Mouse (Mus musculus): ENCODE results near the gene Epha3.

The Epha3 gene

DNA sequence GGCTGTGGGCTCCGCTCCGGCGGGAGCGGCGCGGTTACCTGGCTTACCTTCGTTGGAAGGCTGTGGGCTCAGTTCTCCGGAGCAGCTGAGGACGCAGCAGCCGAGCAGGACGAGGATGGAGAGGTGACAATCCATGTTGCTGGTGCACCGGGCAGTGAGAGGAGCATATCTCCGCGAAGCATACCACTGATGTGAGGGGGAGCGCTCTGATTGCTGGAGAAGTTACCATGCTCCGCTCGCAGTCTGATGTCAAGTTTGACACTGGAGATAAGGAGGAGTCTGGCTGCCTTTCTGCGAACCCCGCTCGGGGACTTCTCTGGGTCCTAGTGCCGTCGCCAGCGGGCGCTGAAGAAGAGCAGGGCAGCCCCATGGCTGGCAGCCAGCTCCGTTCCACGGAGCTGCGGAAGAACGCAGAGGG is at the start of gene Epha3:
Epha3 (minus strand) TSS at position 263 of the 418 bp plus-strand sequence.
- peak; percentile 84 to 89 for DNase-seq (ENCODE audit: low spot score in 2 of 2)

GRCm38 (mm10) chr16:63903425-63903824 is 39.5 kb upstream of the Epha3 start:
- no peak for DNase-seq (ENCODE audit: low spot score in 2 of 2)

DNA sequence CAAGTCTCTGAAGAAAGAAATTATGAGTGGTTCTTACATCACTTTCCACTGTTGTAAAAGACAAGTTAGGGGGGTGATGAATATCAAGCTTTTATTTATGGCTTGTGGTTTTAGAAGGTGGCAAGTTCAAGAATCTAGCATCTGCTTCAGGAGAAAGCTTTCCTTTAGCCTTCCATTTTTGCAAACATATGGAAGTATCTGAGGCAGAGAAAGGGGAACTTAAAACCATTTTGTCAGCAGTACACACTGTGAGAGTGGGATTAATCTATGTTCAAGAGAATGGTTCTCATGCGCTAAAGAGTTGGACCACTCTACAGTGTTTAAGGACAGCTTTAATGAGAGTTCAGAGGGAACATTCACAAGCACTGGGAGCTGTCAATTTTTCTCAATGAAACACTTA is 17.2 kb upstream of the Epha3 start:
- no peak for DNase-seq (ENCODE audit: low spot score in 2 of 2)

GRCm38 (mm10) chr16:63872313-63872712 is 8.3 kb upstream of the Epha3 start:
- peak in 1 of 2 experiments; percentile 26 for DNase-seq (ENCODE audit: low spot score in 2 of 2)

GRCm38 (mm10) chr16:63864463-63864976 is 545 bp upstream of the Epha3 start:
- peak in 1 of 2 experiments; percentile 5 for DNase-seq (ENCODE audit: low spot score in 2 of 2)

DNA sequence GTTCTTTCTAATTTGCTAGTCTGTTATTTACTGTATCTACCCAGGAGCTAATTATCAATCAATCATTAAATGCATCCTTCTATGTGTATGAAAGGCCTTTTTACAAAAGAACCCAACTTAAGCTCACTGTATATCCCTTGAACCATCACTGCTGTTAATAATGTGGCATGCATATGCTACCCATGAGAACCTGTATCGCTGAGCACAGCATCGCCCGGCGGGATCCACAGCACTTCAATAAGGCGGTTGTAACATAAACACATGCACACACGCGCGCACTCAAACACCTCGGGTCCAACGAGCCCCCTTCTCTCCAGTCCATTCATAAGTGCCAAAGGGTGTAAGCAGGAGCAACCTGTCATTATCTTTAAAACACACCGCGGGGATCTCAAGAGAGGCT is 794 bp downstream of the Epha3 start:
- DNase-seq (ENCODE audit: low spot score in 2 of 2): peak; percentile 24 to 31

DNA sequence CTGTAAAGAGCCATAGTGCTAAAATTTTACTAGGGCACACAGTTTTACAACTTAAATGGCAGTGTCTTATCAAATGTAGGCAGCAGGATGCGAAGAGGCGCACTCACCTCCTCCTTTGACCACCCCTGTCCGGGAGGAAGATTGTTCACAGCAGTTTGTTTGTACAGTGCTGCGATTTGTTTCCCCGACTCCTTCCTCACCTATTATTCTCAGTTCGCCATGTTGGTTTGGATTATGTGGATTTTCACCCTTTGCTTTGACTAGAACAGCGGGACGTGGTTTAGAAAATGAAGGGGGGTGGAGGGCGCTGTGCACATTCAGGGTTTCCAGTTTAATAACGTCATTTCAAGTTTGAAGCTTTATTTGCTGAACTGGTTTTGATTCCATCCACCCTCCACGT is 6.4 kb downstream of the Epha3 start:
- DNase-seq (ENCODE audit: low spot score in 2 of 2): no peak

- DNase-seq (ENCODE audit: low spot score in 2 of 2): peak; percentile 76 to 85
Measured at GRCm38 (mm10) chr16:63856658-63857552, 7.1 kb downstream of the Epha3 start.

DNA sequence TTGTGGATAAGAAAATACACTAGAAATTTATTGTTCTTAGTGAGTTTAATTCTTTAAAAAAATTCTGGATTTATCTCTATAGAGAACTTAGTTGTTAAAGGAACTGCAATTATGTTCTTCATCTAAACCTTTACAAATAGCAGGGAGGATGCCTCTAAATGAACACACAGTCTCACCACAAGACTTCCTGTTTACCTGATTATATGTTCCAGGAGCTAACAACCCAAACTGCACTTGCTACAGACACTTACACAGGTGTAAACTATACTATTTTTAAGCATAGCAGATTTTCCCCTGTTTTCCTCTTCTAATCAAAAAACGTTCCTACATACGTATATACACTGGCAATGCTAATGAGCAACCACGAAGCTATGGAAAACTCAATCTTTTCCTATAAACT is 13.7 kb downstream of the Epha3 start:
- DNase-seq (ENCODE audit: low spot score in 2 of 2): no peak

- no peak for DNase-seq (ENCODE audit: low spot score in 2 of 2)
Measured at GRCm38 (mm10) chr16:63842911-63843310, 21.1 kb downstream of the Epha3 start.

- no peak for DNase-seq (ENCODE audit: low spot score in 2 of 2)
Measured at GRCm38 (mm10) chr16:63837466-63837865, 26.5 kb downstream of the Epha3 start.

DNA sequence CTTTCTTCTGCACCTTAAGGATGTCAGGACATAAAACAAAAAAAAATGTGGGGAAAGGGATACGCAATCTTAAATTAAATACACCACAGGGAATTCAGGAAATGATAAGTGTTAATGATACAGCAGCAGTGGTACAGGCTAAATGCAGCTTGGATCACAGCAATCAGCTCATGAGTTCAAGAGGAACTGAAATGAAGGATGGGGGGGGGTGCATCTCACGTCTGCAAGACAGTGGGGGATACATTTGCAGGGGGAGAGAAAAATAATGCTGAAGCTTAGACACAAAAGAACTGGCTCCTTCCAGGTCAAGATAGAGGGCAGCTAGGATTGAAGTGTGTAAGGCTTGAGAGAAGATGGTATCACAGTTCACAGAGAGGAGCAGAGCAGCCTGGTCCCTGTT is 42.8 kb downstream of the Epha3 start:
- DNase-seq (ENCODE audit: low spot score in 2 of 2): no peak

DNA sequence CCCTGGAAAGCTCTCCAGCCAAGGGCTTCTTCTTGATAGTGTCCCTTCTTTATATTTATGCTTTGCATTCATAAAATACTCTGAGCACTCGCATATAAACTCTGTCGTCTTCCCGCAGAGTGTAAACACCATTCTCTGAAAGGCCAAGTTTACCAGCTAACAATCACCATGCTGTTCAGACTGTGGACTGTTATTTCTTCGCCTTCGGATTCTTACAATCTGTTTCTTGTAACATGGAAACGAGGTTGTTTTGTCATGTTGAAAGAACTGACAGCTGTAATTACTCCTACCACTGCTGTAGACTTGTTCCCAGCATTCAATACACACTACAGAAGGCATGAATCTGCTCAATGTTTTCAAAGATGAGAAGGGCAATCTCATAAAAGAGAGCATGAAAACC is 46.4 kb downstream of the Epha3 start:
- DNase-seq (ENCODE audit: low spot score in 2 of 2): no peak

DNA sequence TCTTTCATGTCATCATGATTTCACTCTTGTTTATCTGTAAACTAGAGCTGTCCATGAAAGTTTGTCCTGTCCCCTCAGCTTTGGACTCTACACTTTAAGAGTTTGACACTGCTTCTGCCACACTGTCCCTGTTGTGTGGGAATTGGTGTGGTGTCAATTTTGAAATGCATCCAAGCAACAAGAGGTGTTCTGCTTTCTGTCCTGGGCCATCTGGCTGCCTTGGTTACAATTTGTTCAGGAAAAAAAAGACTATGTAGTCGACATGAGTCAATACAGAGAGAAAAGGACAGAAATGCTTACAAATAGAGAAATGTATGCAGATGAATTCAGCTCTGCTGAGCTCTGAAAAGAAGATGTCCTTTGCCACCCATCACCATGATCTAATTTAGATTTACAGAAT is 47.3 kb downstream of the Epha3 start:
- no peak for DNase-seq (ENCODE audit: low spot score in 2 of 2)

DNA sequence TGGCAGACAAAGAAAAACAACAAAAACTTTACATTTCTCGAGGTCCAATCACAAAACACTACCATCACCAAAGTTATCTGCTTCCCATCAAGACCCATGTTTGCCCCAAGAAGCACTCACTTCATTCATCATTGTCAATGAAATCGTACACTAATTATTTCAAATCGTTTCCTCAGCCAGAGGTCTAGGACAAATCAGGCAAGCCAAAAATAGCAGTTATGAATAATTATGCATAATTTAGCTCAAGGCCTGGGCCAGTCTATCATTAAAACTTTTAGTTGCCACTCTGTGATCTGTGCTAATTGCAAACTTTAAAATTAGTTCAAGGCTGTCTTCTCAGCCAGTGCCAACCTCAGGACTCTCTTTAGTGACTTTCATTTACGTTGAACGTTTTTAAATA is 54.1 kb downstream of the Epha3 start:
- no peak for DNase-seq (ENCODE audit: low spot score in 2 of 2)

DNA sequence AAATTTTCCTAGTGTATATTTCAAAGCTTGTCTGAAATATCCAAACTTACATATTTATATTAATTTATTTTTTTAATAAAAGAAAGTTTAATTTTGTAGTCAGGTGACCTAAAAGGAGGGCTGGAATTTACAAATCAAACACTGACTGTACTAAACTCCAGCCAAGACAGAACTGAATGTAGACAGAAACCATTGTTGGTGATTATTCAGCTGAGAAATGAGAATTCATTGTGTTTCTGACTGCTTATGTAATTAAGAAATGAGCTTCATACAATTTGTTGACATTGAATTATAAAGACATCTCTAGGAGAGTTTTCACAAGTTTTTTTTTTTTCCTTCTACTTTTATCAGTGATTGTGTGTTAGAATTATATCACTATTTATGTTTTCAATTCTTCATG is 55.0 kb downstream of the Epha3 start:
- no peak for DNase-seq (ENCODE audit: low spot score in 2 of 2)

DNA sequence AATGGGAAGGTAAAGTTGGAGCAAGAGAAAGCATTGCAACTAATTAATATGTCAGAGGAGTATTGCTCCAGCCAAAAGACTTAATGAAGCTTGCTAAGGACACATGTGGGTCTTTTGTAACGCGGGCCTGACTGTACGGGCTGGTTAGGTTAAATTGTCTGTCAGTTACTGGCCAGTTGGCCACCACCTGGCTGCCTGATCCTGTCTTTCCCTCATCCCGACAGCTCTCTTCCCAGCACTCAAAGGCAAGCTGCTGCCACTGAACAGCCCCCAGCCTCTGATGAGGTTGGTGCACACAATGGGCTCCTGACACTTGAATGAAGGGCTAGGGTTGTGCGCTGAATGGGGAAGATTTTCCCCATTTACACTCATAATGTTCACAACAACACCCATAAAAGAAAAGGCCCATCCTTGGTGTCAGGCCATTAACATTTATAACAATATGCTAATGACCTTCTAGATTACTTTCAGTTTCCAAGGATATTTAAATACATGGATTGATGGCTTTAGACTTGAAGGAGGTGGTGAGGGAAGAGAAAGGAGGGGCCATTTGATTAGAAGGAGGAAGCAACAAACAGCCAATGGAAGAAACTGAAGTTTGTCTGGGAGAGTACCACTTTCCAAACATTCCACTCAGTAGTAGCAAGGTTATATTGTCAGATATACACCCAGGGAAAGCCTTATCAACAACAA is 57.4 kb downstream of the Epha3 start:
- no peak for DNase-seq (ENCODE audit: low spot score in 2 of 2)

DNA sequence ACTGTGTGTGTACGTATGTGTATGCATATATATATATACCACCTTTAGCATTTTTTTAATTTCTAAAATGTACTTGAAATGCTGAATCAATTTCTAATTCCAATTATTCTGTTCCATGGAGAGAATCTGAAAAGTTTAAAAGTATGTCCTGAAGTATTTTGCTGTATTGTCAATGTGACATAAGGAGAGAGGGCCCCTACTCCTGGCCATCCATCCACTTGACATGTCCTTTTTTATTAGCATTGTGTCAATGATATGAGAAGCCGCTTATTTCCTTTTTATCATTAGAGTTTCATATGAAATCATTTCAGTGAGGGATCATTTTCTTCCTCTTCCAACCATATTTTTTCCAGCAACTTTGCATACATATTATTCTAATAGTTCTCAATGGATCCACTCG is 58.0 kb downstream of the Epha3 start:
- DNase-seq (ENCODE audit: low spot score in 2 of 2): no peak

DNA sequence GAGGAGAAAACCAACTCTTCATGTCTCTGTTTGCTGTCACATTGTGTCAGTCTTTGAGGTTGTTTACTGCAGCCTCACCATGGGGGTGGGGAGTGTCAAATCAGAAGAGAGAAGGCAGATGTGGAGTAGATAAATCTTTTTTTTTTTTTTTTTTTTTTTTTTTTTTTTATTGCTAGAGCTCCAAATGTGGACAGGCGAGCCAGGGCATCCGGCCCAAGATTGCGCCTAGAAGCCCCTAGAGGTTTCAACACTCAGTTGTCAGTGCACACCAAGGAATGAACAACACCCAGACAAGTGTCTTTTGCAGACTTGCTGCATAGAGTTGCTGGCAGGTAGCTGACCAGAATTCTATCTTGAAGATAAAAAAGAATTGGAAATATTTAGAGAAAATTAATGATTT is 62.5 kb downstream of the Epha3 start:
- no peak for DNase-seq (ENCODE audit: low spot score in 2 of 2)

DNA sequence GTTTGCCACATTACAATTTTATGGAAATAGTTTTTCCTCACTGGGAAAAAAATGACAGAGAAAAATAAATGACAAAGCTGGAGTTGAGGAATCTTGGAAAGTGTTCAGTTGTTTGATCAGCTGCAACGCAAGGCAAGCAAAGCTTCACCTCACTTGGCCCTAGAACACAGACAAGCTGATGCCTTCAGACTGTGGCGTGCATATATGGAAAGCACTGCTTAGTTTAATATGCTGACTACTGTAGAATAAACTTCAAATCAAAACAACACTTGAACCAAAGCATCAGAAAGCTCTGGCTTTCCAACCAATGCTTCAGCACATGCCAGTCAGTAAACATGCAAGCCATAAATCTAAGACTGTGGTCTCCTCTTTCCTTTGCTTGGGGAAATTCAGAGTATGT is 65.6 kb downstream of the Epha3 start:
- DNase-seq (ENCODE audit: low spot score in 2 of 2): no peak

GRCm38 (mm10) chr16:63794292-63794691 is 69.7 kb downstream of the Epha3 start:
- DNase-seq (ENCODE audit: low spot score in 2 of 2): no peak

- no peak for DNase-seq (ENCODE audit: low spot score in 2 of 2)
Measured at GRCm38 (mm10) chr16:63793805-63794204, 70.2 kb downstream of the Epha3 start.

GRCm38 (mm10) chr16:63792084-63792483 is 71.9 kb downstream of the Epha3 start:
- no peak for DNase-seq (ENCODE audit: low spot score in 2 of 2)
